Mouse (Mus musculus) midbrain, postnatal 0 days (tissue): ENCODE results near the gene Pdxdc1. TPM values are rescaled to one million over a fixed set of nuclear protein-coding genes. Genes with fewer than 3 reads are reported as not detected.
"Not testable (repeated sequence)": the region's sequence is repeated elsewhere in the genome, so short reads cannot be mapped to it uniquely, and the experiment has no call there.

Source experiments
- ATAC-seq: fragments of 200-750 bp; cut with Nextera tagmentation; 2 replicates; pipeline ENCODE4 v1.8.0; 2017; ENCODE audit warnings: moderate number of reproducible peaks, mild to moderate bottlenecking, moderate TSS enrichment, moderate library complexity; ENCODE audit not compliant: low FRiP score
- DNase-seq: peaks from one replicate; pipeline ENCODE4 v3.0.0-alpha.2; 2015; ENCODE audit warnings: low spot score
- H3K27ac ChIP-seq: fragments of 300-500 bp; sonication (generic); 2 replicates; pipeline ENCODE4 v1.5.1; 2014; ENCODE audit warnings: low read depth, mild to moderate bottlenecking, low read length, mixed read lengths
- H3K27me3 ChIP-seq: fragments of 300-500 bp; sonication (generic); 2 replicates; pipeline ENCODE4 v1.6.1; 2014; ENCODE audit warnings: low read length, control low read depth, mixed read lengths; ENCODE audit not compliant: insufficient read depth
- H3K36me3 ChIP-seq: fragments of 300-500 bp; sonication (generic); 2 replicates; pipeline ENCODE4 v1.6.1; 2014; ENCODE audit warnings: low read length, control low read depth, mixed read lengths; ENCODE audit not compliant: insufficient read depth
- H3K4me1 ChIP-seq: fragments of 300-500 bp; sonication (generic); 2 replicates; pipeline ENCODE4 v1.6.1; 2014; ENCODE audit warnings: mild to moderate bottlenecking, control low read depth, antibody characterized with exemption, low read length, mixed read lengths; ENCODE audit not compliant: insufficient read depth
- H3K4me2 ChIP-seq: fragments of 300-500 bp; sonication (generic); 2 replicates; pipeline ENCODE4 v1.6.1; 2014; ENCODE audit warnings: low read depth, mild to moderate bottlenecking, low read length, mixed read lengths; ENCODE audit not compliant: poor library complexity, severe bottlenecking
- H3K4me3 ChIP-seq: fragments of 300-500 bp; sonication (generic); 2 replicates; pipeline ENCODE4 v1.5.1; 2014; ENCODE audit warnings: low read depth, mild to moderate bottlenecking, low read length, moderate library complexity
- H3K9ac ChIP-seq: fragments of 300-500 bp; sonication (generic); replicated peaks from 2 replicates; pipeline ENCODE4 v1.6.1; 2014; ENCODE audit warnings: mild to moderate bottlenecking, low read length, moderate library complexity, mixed read lengths; ENCODE audit not compliant: poor library complexity, severe bottlenecking
- H3K9me3 ChIP-seq: fragments of 300-500 bp; sonication (generic); 2 replicates; pipeline ENCODE4 v1.6.1; 2016; ENCODE audit warnings: low read length, control low read depth
- CTCF ChIP-seq: IDR thresholded peaks from 2 replicates; pipeline ENCODE4 v1.5.1; 2016; ENCODE audit warnings: antibody characterized with exemption, mild to moderate bottlenecking
- WGBS: fragments of 180-500 bp; shearing (Covaris S2); extraction: QIAGEN DNeasy Blood & Tissue Kit; methylation state at CpG from one replicate; pipeline ENCODE4 v1.1.7; 2014; 5-methylcytosine and 5-hydroxymethylcytosine counted together
- microRNA-seq: library from miRNA; unstranded; fragments of <30 nt; microRNA quantifications from one replicate; pipeline ENCODE4, GENCODE M21; 2016; ENCODE audit warnings: borderline number of aligned reads
- polyA plus RNA-seq: library from polyadenylated mRNA; unstranded; fragments of >200 nt; fragmentation: Nextera tagmentation; extraction: Ambion mirVana; gene quantifications from 2 replicates; pipeline ENCODE4 v1.2.1, GENCODE M21; 2015
- total RNA-seq: library from RNA; depleted of rRNA; stranded (reverse); fragments of >200 nt; gene quantifications from 2 replicates; pipeline ENCODE4 v1.2.3, GENCODE M21; 2014; rRNA removed

The Pdxdc1 gene
- total and polyA plus RNA-seq, 2 experiments from 2014 or later = 65.8 to 86.5 TPM

DNA sequence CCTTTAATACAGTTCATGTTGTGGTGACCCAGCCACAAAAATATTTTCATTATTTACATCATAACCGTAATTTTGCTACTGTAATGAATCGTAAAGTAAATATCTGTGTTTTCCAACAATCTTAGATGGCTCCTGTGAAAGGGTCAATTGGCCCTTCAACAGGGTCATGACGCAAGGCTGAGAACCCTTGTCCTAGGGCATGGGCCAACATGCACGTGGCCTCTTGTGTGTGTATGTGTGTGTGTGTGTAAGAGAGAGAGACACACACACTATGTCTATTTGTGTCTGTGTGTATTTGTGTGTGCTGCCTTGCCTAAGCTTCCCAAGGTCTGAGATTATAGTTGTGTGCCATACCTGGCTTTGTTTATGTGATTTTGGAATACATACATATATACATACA, 95.3 kb downstream of the Pdxdc1 start:
- Histone ChIP-seq H3K4me2 (no peak overlapping the region), H3K27ac (no peak overlapping the region), H3K9me3 (no peaks in the 10 kb centered on the region), H3K27me3 (no peaks in the 10 kb centered on the region), H3K36me3 (peaks cover 66% of the 10 kb centered on the region), H3K4me1 (no peaks in the 10 kb centered on the region), H3K9ac (no peak overlapping the region), H3K4me3 (no peak overlapping the region)
- DNase-seq (no peak), ATAC-seq (no peak)
- no peak for TF ChIP-seq CTCF
- over 99% methylated on average over 4 of the region's 4 CpGs for WGBS

DNA sequence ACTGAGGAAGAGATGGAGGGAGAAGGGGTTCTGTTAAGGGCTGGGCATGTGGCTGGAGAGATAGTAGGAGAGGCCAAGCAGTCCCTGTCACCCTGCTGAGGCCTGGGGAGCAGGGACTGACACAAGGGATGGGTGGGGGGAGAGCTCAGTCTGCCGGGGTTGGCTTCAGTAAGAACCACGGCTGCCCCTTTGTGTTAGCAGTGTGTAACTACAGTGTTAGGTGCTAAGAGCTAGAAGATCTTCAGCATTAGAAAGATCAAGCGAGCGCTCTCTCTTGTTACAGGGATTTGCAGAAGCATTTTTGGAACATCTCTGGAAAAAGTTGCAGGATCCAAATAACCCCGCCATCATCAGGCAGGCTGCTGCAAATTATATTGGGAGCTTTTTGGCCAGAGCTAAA, 98.3 kb downstream of the Pdxdc1 start:
- ATAC-seq (no peak), DNase-seq (peak; percentile 17)
- Histone ChIP-seq H3K4me3 (no peak overlapping the region), H3K4me2 (no peak overlapping the region), H3K36me3 (peaks cover 51% of the 10 kb centered on the region), H3K27ac (no peak overlapping the region), H3K4me1 (no peaks in the 10 kb centered on the region), H3K9me3 (no peaks in the 10 kb centered on the region), H3K9ac (no peak overlapping the region), H3K27me3 (no peaks in the 10 kb centered on the region)
- 83% methylated on average over 5 of the region's 5 CpGs for WGBS
- peak; percentile 40 for TF ChIP-seq CTCF

GRCm38 (mm10) chr16:13801231-13801630, 101.7 kb downstream of the Pdxdc1 start:
- no peaks in the 10 kb centered on the region for H3K27me3 ChIP-seq
- H3K27ac ChIP-seq = no peak overlapping the region
- no peak for TF ChIP-seq CTCF
- no peak for ATAC-seq
- WGBS = 95% methylated on average over 4 of the region's 4 CpGs
- H3K4me1 ChIP-seq = no peaks in the 10 kb centered on the region
- no peak overlapping the region for H3K9ac ChIP-seq
- no peak overlapping the region for H3K4me3 ChIP-seq
- H3K4me2 ChIP-seq = no peak overlapping the region
- no peak for DNase-seq
- H3K36me3 ChIP-seq = peaks cover 44% of the 10 kb centered on the region
- H3K9me3 ChIP-seq = no peaks in the 10 kb centered on the region

DNA sequence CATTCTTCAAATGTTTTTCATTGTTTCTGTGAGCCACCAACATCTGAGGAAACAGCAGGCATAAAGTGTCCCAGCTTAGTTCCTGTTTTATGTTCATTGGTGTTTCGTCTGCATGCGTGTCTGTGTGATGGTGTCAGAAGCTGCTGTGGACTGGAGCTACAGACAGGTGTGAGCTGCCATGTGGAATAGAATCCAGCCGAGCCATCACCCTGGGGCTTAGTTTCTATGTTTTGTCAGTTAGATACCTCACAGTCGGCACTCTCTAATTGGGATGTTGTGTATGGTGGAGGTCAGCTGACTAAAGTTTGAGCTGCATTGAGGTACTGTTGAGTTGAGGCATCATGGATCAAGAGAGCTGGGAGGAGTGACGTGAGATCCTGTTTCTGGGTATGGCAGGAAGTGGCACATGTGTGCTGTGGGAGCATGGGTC, 106.2 kb downstream of the Pdxdc1 start:
- ATAC-seq (no peak), DNase-seq (no peak)
- no peaks in the 10 kb centered on the region for H3K9me3 ChIP-seq
- 94% methylated on average over 5 of the region's 5 CpGs for WGBS
- no peak overlapping the region for H3K4me3 ChIP-seq
- no peak overlapping the region for H3K9ac ChIP-seq
- H3K27ac ChIP-seq = no peak overlapping the region
- TF ChIP-seq CTCF = no peak
- no peaks in the 10 kb centered on the region for H3K4me1 ChIP-seq
- H3K4me2 ChIP-seq = no peak overlapping the region
- H3K27me3 ChIP-seq = no peaks in the 10 kb centered on the region
- peaks cover 48% of the 10 kb centered on the region for H3K36me3 ChIP-seq

DNA sequence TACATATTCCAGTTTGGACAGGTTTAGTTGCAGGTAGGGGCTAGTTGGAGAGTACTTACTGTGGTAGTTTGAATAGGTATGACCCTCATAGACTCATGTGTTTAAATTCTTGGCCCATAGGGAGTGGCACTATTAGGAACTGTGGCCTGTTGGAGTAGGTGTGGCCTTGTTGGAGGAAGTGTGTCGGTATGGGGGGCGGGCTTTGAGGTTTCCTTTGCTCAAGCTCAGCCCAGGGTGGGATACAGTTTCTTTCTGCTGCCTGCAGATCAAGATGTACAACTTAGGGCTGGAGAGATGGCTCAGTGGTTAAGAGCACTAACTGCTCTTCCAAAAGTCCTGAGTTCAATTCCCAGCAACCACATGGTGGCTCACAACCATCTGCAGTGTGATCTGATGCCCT, 109.5 kb downstream of the Pdxdc1 start:
- DNase-seq, H3K4me1 ChIP-seq, H3K27ac ChIP-seq, H3K9me3 ChIP-seq, H3K9ac ChIP-seq, H3K4me2 ChIP-seq, ATAC-seq, H3K27me3 ChIP-seq, H3K4me3 ChIP-seq: not testable (repeated sequence)
- 97% methylated on average over 2 of the region's 2 CpGs for WGBS
- peaks cover 56% of the 10 kb centered on the region for H3K36me3 ChIP-seq

DNA sequence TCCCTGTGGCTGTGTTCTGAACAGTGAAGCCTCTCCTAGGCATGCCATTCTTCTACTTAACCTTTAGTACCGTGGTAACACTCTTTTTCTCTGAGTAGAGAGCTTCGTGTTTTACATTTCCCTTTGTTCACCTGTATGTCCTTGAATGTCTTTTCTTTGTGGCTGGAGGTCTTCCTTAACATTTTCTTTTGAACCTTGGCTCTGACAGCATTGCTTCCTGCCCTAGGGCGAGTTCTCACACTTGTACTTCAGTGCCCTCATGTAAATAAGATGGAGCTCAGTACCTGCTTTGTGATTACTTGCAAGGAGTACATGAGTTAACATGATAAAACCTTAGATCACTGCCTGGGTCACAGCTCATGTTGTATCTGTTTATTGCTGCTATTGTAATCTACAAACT, 117.0 kb downstream of the Pdxdc1 start:
- peaks cover 40% of the 10 kb centered on the region for H3K36me3 ChIP-seq
- no peak for ATAC-seq

More for the DNA sequence above, 117.0 kb downstream of the Pdxdc1 start:
- Histone ChIP-seq H3K9ac (no peak overlapping the region), H3K4me2 (no peak overlapping the region), H3K9me3 (no peaks in the 10 kb centered on the region), H3K27me3 (no peaks in the 10 kb centered on the region), H3K4me1 (peaks cover 5% of the 10 kb centered on the region; the same call in 1 of the 2 replicates), H3K4me3 (no peak overlapping the region), H3K27ac (no peak overlapping the region)
- 86% methylated on average over 3 of the region's 3 CpGs for WGBS
- no peak for TF ChIP-seq CTCF
- DNase-seq = no peak

Small RNA genes within 50 kb of the gene (microRNA-seq; reads per million reads assigned to microRNA genes)
- gene Gm27734 = not detected

Other genes with a start within 250 kb of the Pdxdc1 start
- gene Parn, start 235.0 kb downstream of the Pdxdc1 start, total RNA-seq = 11.8 and 14.8 TPM in 2 replicates
- 28.0 and 29.3 TPM in 2 replicates for gene Parn, start 235.0 kb downstream of the Pdxdc1 start, polyA plus RNA-seq
- 37.5 and 38.9 TPM in 2 replicates for gene Bfar, start 231.3 kb downstream of the Pdxdc1 start, total RNA-seq
- 37.1 and 38.3 TPM in 2 replicates for gene Bfar, start 231.3 kb downstream of the Pdxdc1 start, polyA plus RNA-seq
- gene 3110001I22Rik, start 231.2 kb downstream of the Pdxdc1 start, total RNA-seq = 3.1 and 5.4 TPM in 2 replicates
- 3.2 and 4.0 TPM in 2 replicates for gene 3110001I22Rik, start 231.2 kb downstream of the Pdxdc1 start, polyA plus RNA-seq
- not detected in 2 replicates for gene Pla2g10, start 172.1 kb downstream of the Pdxdc1 start, total RNA-seq
- not detected in 2 replicates for gene Pla2g10, start 172.1 kb downstream of the Pdxdc1 start, polyA plus RNA-seq
- 77.5 and 85.5 TPM in 2 replicates for gene Rrn3, start 122.4 kb downstream of the Pdxdc1 start, total RNA-seq
- gene Rrn3, start 122.4 kb downstream of the Pdxdc1 start, polyA plus RNA-seq = 74.6 and 80.8 TPM in 2 replicates
- 148 and 162 TPM in 2 replicates for gene Ntan1, start 84.3 kb downstream of the Pdxdc1 start, total RNA-seq
- 224 and 237 TPM in 2 replicates for gene Ntan1, start 84.3 kb downstream of the Pdxdc1 start, polyA plus RNA-seq
- gene Mpv17l, start within 50 bp of the Pdxdc1 start, total RNA-seq = 53.9 and 58.3 TPM in 2 replicates
- 50.9 and 52.8 TPM in 2 replicates for gene Mpv17l, start within 50 bp of the Pdxdc1 start, polyA plus RNA-seq
- gene 2900011O08Rik, start 83.5 kb upstream of the Pdxdc1 start, total RNA-seq = 169 TPM in 2 replicates
- gene 2900011O08Rik, start 83.5 kb upstream of the Pdxdc1 start, polyA plus RNA-seq = 222 and 234 TPM in 2 replicates
- gene Ifitm7, start 83.8 kb upstream of the Pdxdc1 start, total RNA-seq = 0.60 TPM in 1 of 2 replicates, not detected in the other
- gene Ifitm7, start 83.8 kb upstream of the Pdxdc1 start, polyA plus RNA-seq = 0.91 and 1.0 TPM in 2 replicates